Mouse (Mus musculus) embryonic stem cell, embryonic (primary cell): ENCODE data around the gene Ephx3.

Experiments used
- CTCF ChIA-PET, 4 experiments: fragments of 300-600 bp in 2 of 4; fragments of 350-600 bp in 2 of 4; sonication (Branson Sonifier 250); formaldehyde crosslinking; loops; one replicate each; lab custom pipeline; 2022; ENCODE audit warnings: inconsistent platforms in 2 of 4; lab: Charles Lee
- POLR2A ChIA-PET, 4 experiments: fragments of 300-600 bp in 2 of 4; fragments of 350-600 bp in 2 of 4; sonication (Branson Sonifier 250); formaldehyde crosslinking; loops; one replicate each; lab custom pipeline; 2022; ENCODE audit warnings: antibody characterized with exemption in 4 of 4, inconsistent platforms in 1 of 4; lab: Charles Lee

Gene Ephx3

GRCm38 (mm10) chr17:32188863-32189636 is at the start of gene Ephx3:
Gene Ephx3, minus strand, starts transcription at chr17:32189549.
- POLR2A ChIA-PET: interaction anchor here (0.6 to 4.4 kb wide), 43 partner anchors 8 to 623 kb away, joined by 3 to 38 read pairs (median 4); partner anchors contain the start of genes Akap8l (in 2 of the 4), Akap8 (in 1 of the 4) and Notch3 (in 1 of the 4)
- CTCF ChIA-PET: interaction anchor here in 3 of 4 experiments (0.6 to 2.5 kb wide), 13 partner anchors 9 to 161 kb away, joined by 3 to 10 read pairs (median 3); partner anchors contain the start of gene Notch3 (in 1 of the 3)

- CTCF ChIA-PET: interaction anchor here in 1 of 4 experiments (0.6 kb wide), 1 partner anchor 379 kb away, joined by 3 read pairs; no protein-coding TSS in a partner anchor
- POLR2A ChIA-PET: interaction anchor here in 2 of 4 experiments (0.9 to 2.1 kb wide), 10 partner anchors 8 to 103 kb away, joined by 3 to 15 read pairs (median 4); no protein-coding TSS in a partner anchor
Observed at GRCm38 (mm10) chr17:32238589-32238988, 49.2 kb upstream of the Ephx3 start.

GRCm38 (mm10) chr17:32235534-32236191 is 46.3 kb upstream of the Ephx3 start:
- POLR2A ChIA-PET: interaction anchor here in 1 of 4 experiments (1.0 to 2.8 kb wide), 8 partner anchors 9 to 26 kb away, joined by 3 to 13 read pairs (median 6); no protein-coding TSS in a partner anchor

DNA sequence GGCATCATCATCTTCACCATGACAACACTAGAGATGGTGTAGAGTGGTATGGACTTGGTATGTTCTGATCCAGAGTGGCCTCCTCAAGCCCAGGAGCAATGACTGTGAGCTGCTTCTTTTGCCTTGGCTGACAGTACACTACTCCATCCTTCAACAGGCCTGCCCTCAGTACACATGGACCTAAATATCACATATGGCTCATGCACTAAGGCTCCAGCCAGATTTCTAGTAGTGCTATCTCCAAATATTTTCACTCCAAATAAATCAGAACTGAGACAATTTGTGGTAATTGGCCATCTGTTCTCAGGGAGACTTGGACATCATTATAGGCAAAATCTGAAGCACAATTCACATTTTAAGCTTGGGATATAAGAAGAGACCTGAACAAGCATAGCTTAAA is 43.8 kb upstream of the Ephx3 start:
- POLR2A ChIA-PET: interaction anchor here in 2 of 4 experiments (0.6 to 2.8 kb wide), 10 partner anchors 9 to 132 kb away, joined by 3 to 13 read pairs (median 3); partner anchors contain the start of gene Akap8 (in 1 of the 2)
- CTCF ChIA-PET: interaction anchor here in 1 of 4 experiments (1.0 kb wide), 1 partner anchor 23 kb away, joined by 3 read pairs; no protein-coding TSS in a partner anchor

More at GRCm38 (mm10) chr17:32235534-32236191, 46.3 kb upstream of the Ephx3 start:
- CTCF ChIA-PET: interaction anchor here in 1 of 4 experiments (1.5 kb wide), 1 partner anchor 73 kb away, joined by 3 read pairs; no protein-coding TSS in a partner anchor

GRCm38 (mm10) chr17:32229256-32229655 is 39.9 kb upstream of the Ephx3 start:
- POLR2A ChIA-PET: interaction anchor here in 2 of 4 experiments (0.8 to 2.7 kb wide), 6 partner anchors 7 to 136 kb away, joined by 3 to 8 read pairs (median 4); partner anchors contain the start of gene Akap8l (in 1 of the 2)
- CTCF ChIA-PET: interaction anchor here in 1 of 4 experiments (1.2 kb wide), 1 partner anchor 67 kb away, joined by 3 read pairs; no protein-coding TSS in a partner anchor

DNA sequence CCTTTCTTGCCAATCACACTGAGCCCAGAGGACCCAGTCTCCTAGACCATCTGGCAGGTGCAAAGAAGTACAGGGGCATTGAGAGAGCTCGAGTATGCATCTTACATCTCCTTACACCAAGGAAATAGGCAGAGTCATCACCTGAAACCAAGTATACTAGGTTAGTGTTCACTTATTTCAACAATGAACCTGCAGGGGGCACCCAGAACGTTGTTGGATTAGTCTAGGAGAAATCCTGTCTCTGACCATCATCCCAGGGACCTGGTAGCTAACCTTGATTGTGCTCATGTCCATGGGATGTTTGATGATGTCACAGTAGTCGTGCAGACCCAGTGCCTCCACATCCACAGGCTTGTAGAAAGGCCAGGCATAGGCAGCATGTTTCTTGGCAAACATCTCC is 31.5 kb upstream of the Ephx3 start:
- CTCF ChIA-PET: interaction anchor here in 3 of 4 experiments (0.5 to 1.2 kb wide), 4 partner anchors 11 to 1714 kb away, joined by 3 to 5 read pairs (median 4); no protein-coding TSS in a partner anchor
- POLR2A ChIA-PET: interaction anchor here in 3 of 4 experiments (0.6 to 3.7 kb wide), 9 partner anchors 9 to 87 kb away, joined by 3 to 26 read pairs (median 4); partner anchors contain the start of gene Ephx3 (in 1 of the 3)

- ChIA-PET POLR2A (interaction anchor here in 2 of 4 experiments (0.8 to 1.7 kb wide), 11 partner anchors 8 to 136 kb away, joined by 3 to 6 read pairs (median 3); no protein-coding TSS in a partner anchor), CTCF (interaction anchor here (0.7 to 3.1 kb wide), 18 partner anchors 8 to 93 kb away, joined by 3 to 11 read pairs (median 3); no protein-coding TSS in a partner anchor)
Observed at GRCm38 (mm10) chr17:32215587-32215986, 26.2 kb upstream of the Ephx3 start.

- CTCF ChIA-PET: interaction anchor here in 3 of 4 experiments (0.7 to 2.5 kb wide), 6 partner anchors 12 to 108 kb away, joined by 3 to 7 read pairs (median 3); no protein-coding TSS in a partner anchor
- POLR2A ChIA-PET: interaction anchor here in 3 of 4 experiments (0.6 to 6.7 kb wide), 28 partner anchors 9 to 403 kb away, joined by 3 to 38 read pairs (median 4); partner anchors contain the start of genes Ephx3 (in 3 of the 3), Akap8 (in 2 of the 3) and Brd4 (in 1 of the 3)
Observed at GRCm38 (mm10) chr17:32211554-32211953, 22.2 kb upstream of the Ephx3 start.

GRCm38 (mm10) chr17:32209752-32210151 is 20.4 kb upstream of the Ephx3 start:
- CTCF ChIA-PET: interaction anchor here (0.6 to 2.5 kb wide), 28 partner anchors 8 to 235 kb away, joined by 3 to 24 read pairs (median 5); partner anchors contain the start of gene Ephx3 (in 1 of the 4)
- POLR2A ChIA-PET: interaction anchor here in 2 of 4 experiments (0.6 to 6.7 kb wide), 22 partner anchors 10 to 402 kb away, joined by 3 to 38 read pairs (median 4); partner anchors contain the start of genes Ephx3 (in 2 of the 2), Akap8 (in 1 of the 2) and Notch3 (in 1 of the 2)

DNA sequence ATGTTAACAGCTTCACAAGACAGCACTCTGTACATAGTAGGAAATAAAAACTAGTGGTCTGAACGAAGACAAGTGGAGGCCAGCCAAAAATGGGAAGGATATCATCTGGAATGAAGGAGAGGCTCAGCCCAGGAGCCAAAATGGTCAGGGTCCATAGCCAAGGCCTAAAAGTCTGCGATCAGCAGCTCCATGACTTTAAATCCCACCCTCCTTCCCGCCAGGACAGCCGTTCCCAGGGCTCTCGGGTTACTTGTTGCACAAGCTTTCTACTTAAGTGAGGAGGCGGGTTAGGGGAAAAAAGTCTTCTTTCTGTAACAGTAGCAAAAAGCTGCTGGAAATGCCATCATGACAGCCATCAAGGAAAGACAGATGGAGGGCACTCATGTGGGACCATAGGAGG is 19.8 kb upstream of the Ephx3 start:
- ChIA-PET POLR2A (interaction anchor here in 2 of 4 experiments (0.7 to 6.7 kb wide), 21 partner anchors 10 to 283 kb away, joined by 3 to 38 read pairs (median 5); partner anchors contain the start of genes Akap8 (in 2 of the 2), Ephx3 (in 2 of the 2), Brd4 (in 1 of the 2) and Notch3 (in 1 of the 2)), CTCF (interaction anchor here (0.6 to 2.5 kb wide), 26 partner anchors 8 to 301 kb away, joined by 3 to 24 read pairs (median 4); partner anchors contain the start of gene Ephx3 (in 1 of the 4))

GRCm38 (mm10) chr17:32207586-32208245 is 18.4 kb upstream of the Ephx3 start:
- POLR2A ChIA-PET: interaction anchor here in 2 of 4 experiments (0.7 to 6.7 kb wide), 19 partner anchors 8 to 298 kb away, joined by 3 to 38 read pairs (median 4); partner anchors contain the start of genes Akap8 (in 1 of the 2), Brd4 (in 1 of the 2), Cyp4f17 (in 1 of the 2) and Ephx3 (in 1 of the 2)
- CTCF ChIA-PET: interaction anchor here in 3 of 4 experiments (0.7 to 1.3 kb wide), 4 partner anchors 8 to 64 kb away, joined by 3 to 5 read pairs (median 3); no protein-coding TSS in a partner anchor

- CTCF ChIA-PET: interaction anchor here (0.5 to 1.1 kb wide), 5 partner anchors 10 to 176 kb away, joined by 3 to 8 read pairs (median 3); no protein-coding TSS in a partner anchor
- POLR2A ChIA-PET: interaction anchor here in 2 of 4 experiments (0.5 to 1.0 kb wide), 10 partner anchors 7 to 1884 kb away, joined by 3 to 5 read pairs (median 3); no protein-coding TSS in a partner anchor
Observed at GRCm38 (mm10) chr17:32205345-32205744, 16.0 kb upstream of the Ephx3 start.

GRCm38 (mm10) chr17:32202972-32203371 is 13.6 kb upstream of the Ephx3 start:
- ChIA-PET POLR2A (interaction anchor here in 2 of 4 experiments (0.6 to 3.7 kb wide), 8 partner anchors 8 to 43 kb away, joined by 3 to 12 read pairs (median 4); partner anchors contain the start of gene Ephx3 (in 2 of the 2)), CTCF (interaction anchor here in 1 of 4 experiments (1.1 kb wide), 2 partner anchors 13 to 184 kb away, joined by 3 read pairs; partner anchors contain the start of gene Ephx3)

DNA sequence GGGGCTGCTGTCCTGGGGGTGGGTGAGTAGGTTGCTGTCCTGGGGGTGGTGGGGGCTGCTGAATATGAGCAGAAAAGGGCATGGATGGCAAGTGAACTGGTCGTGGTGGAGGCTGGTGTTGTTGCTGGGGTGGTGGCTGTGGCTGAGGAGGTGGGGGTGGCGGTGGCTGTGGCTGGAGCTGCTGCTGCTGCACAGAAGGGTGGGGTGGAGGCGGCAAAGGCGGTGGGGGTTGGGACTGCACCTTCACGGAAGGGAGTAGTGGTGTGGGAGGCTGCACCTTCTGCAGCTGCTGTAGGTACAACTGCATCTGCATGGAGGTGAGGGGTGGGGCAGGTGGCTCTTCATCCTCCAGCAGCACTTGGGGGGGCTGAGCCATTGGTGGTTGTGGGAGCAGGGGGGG is 11.7 kb upstream of the Ephx3 start:
- ChIA-PET POLR2A (interaction anchor here in 2 of 4 experiments (0.6 to 3.2 kb wide), 7 partner anchors 11 to 83 kb away, joined by 3 to 11 read pairs (median 3); partner anchors contain the start of gene Ephx3 (in 1 of the 2)), CTCF (interaction anchor here in 3 of 4 experiments (0.6 to 1.5 kb wide), 6 partner anchors 9 to 58 kb away, joined by 3 to 5 read pairs (median 3); no protein-coding TSS in a partner anchor)

DNA sequence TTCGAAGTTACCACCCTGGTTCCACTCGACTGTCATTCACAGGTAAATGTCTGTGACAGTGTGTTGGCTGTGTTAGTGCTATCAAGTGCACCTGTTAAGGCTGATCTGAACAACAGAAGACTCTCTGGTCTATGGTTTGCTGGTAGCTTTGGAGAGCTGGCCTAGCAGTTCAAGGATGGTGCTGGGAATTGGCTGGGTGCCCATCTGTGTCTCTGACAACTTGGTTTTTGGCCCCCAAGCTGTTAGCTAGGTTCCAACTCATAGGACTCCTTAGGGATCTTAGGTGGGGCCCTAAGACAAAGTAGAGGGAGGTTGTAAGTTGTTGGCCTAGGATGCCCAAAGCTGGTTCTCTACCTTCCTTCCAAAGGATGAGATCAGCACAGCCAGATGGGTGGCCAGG is 10.4 kb upstream of the Ephx3 start:
- CTCF ChIA-PET: interaction anchor here in 3 of 4 experiments (0.5 to 3.2 kb wide), 5 partner anchors 10 to 57 kb away, joined by 3 to 10 read pairs (median 8); no protein-coding TSS in a partner anchor
- POLR2A ChIA-PET: interaction anchor here (0.6 to 3.3 kb wide), 8 partner anchors 9 to 30 kb away, joined by 3 to 20 read pairs (median 8); partner anchors contain the start of gene Ephx3 (in 1 of the 4)
